Mouse (Mus musculus) embryonic facial prominence, embryonic 13.5 days (tissue): Measurements from ENCODE around the gene Vmn1r210. TPM values are rescaled to one million over a fixed set of nuclear protein-coding genes. Genes with fewer than 3 reads are reported as not detected.
"Not testable (repeated sequence)": the region's sequence is repeated elsewhere in the genome, so short reads cannot be mapped to it uniquely, and the experiment has no call there.

Experiments
- ATAC-seq: fragments of 200-750 bp; cut with Nextera tagmentation; 2 replicates; pipeline ENCODE4 v1.8.0; 2017; ENCODE audit warnings: low read depth; ENCODE audit not compliant: insufficient number of reproducible peaks, insufficient read depth, low FRiP score, low TSS enrichment
- H3K27ac ChIP-seq: fragments of 300-500 bp; sonication (generic); 2 replicates; pipeline ENCODE4 v1.5.1; 2015; ENCODE audit warnings: moderate library complexity, mild to moderate bottlenecking, inconsistent platforms
- H3K27me3 ChIP-seq: fragments of 300-500 bp; sonication (generic); 2 replicates; pipeline ENCODE4 v1.6.1; 2015; ENCODE audit warnings: mild to moderate bottlenecking, inconsistent platforms
- H3K36me3 ChIP-seq: fragments of 300-500 bp; sonication (generic); 2 replicates; pipeline ENCODE4 v1.6.1; 2015; ENCODE audit warnings: mild to moderate bottlenecking, inconsistent platforms
- H3K4me1 ChIP-seq: fragments of 300-500 bp; sonication (generic); 2 replicates; pipeline ENCODE4 v1.6.1; 2015; ENCODE audit warnings: inconsistent platforms
- H3K4me2 ChIP-seq: fragments of 300-500 bp; sonication (generic); 2 replicates; pipeline ENCODE4 v1.6.1; 2015; ENCODE audit warnings: moderate library complexity, mild to moderate bottlenecking, inconsistent platforms
- H3K4me3 ChIP-seq: fragments of 300-500 bp; sonication (generic); 2 replicates; pipeline ENCODE4 v1.5.1; 2015; ENCODE audit warnings: mild to moderate bottlenecking, inconsistent platforms
- H3K9ac ChIP-seq: fragments of 300-500 bp; sonication (generic); 2 replicates; pipeline ENCODE4 v1.6.1; 2015; ENCODE audit warnings: mild to moderate bottlenecking, inconsistent platforms
- H3K9me3 ChIP-seq: fragments of 300-500 bp; sonication (generic); 2 replicates; pipeline ENCODE4 v1.6.1; 2016; ENCODE audit warnings: inconsistent platforms
- WGBS: fragments of 180-500 bp; shearing (Covaris S2); methylation state at CpG from one replicate; pipeline ENCODE4 v1.1.7; 2015; ENCODE audit warnings: mixed read lengths; 5-methylcytosine and 5-hydroxymethylcytosine counted together
- polyA plus RNA-seq: library from polyadenylated mRNA; unstranded; fragments of >200 nt; fragmentation: Nextera tagmentation; extraction: Ambion mirVana; gene quantifications from 2 replicates; pipeline ENCODE4 v1.2.1, GENCODE M21; 2015

The Vmn1r210 gene
- polyA plus RNA-seq, result not detected in 2 replicates

GRCm38 (mm10) chr13:22831248-22831647, at the start of gene Vmn1r210:
TSS of gene Vmn1r210 (minus strand) at chr13:22831348.
- H3K4me2 ChIP-seq, result no peak within 1 kb of the TSS
- H3K4me1 ChIP-seq, result no peaks in the 10 kb centered on the region
- ATAC-seq, result no peak
- no peaks in the 10 kb centered on the region for H3K36me3 ChIP-seq
- no peak within 1 kb of the TSS for H3K27ac ChIP-seq
- 59% methylated on average over 4 of the region's 4 CpGs for WGBS
- H3K9me3 ChIP-seq, result no peaks in the 10 kb centered on the region
- H3K9ac ChIP-seq, result no peak within 1 kb of the TSS
- H3K27me3 ChIP-seq, result no peaks in the 10 kb centered on the region
- H3K4me3 ChIP-seq, result no peak within 1 kb of the TSS

- no peak for ATAC-seq
- no peak overlapping the region for H3K27ac ChIP-seq
- H3K36me3 ChIP-seq, result no peaks in the 10 kb centered on the region
- H3K9me3 ChIP-seq, result no peaks in the 10 kb centered on the region
- H3K9ac ChIP-seq, result no peak overlapping the region
- H3K4me1 ChIP-seq, result no peaks in the 10 kb centered on the region
- 93% methylated on average over 1 of the region's 1 CpGs for WGBS
- H3K4me2 ChIP-seq, result no peak overlapping the region
- H3K27me3 ChIP-seq, result no peaks in the 10 kb centered on the region
- no peak overlapping the region for H3K4me3 ChIP-seq
These were observed 48.1 kb upstream of the Vmn1r210 start for GRCm38 (mm10) chr13:22879257-22879656.

GRCm38 (mm10) chr13:22857461-22857860, 26.3 kb upstream of the Vmn1r210 start, which contains the start of gene Vmn1r211:
TSS of gene Vmn1r211 (minus strand) at chr13:22857561.
- no peak within 1 kb of the TSS for H3K4me3 ChIP-seq
- H3K9ac ChIP-seq, result no peak within 1 kb of the TSS
- 65% methylated on average over 1 of the region's 1 CpGs for WGBS
- no peaks in the 10 kb centered on the region for H3K36me3 ChIP-seq
- H3K4me1 ChIP-seq, result no peaks in the 10 kb centered on the region
- no peak within 1 kb of the TSS for H3K27ac ChIP-seq
- H3K27me3 ChIP-seq, result no peaks in the 10 kb centered on the region
- H3K9me3 ChIP-seq, result no peaks in the 10 kb centered on the region
- ATAC-seq, result no peak
- no peak within 1 kb of the TSS for H3K4me2 ChIP-seq

- 62% methylated on average over 4 of the region's 4 CpGs for WGBS
- no peak for ATAC-seq
- Histone ChIP-seq H3K4me2 (no peak overlapping the region), H3K36me3 (no peaks in the 10 kb centered on the region), H3K4me3 (no peak overlapping the region), H3K9ac (no peak overlapping the region), H3K27me3 (no peaks in the 10 kb centered on the region), H3K9me3 (no peaks in the 10 kb centered on the region), H3K4me1 (no peaks in the 10 kb centered on the region), H3K27ac (no peak overlapping the region)
These were observed 23.6 kb upstream of the Vmn1r210 start for GRCm38 (mm10) chr13:22854760-22855159.

- ATAC-seq, result no peak
- H3K9me3 ChIP-seq, result no peaks in the 10 kb centered on the region
- no peaks in the 10 kb centered on the region for H3K27me3 ChIP-seq
- no peak overlapping the region for H3K4me2 ChIP-seq
- H3K27ac ChIP-seq, result no peak overlapping the region
- H3K36me3 ChIP-seq, result no peaks in the 10 kb centered on the region
- H3K9ac ChIP-seq, result no peak overlapping the region
- H3K4me3 ChIP-seq, result no peak overlapping the region
- 63% methylated on average over 1 of the region's 1 CpGs for WGBS
- H3K4me1 ChIP-seq, result no peaks in the 10 kb centered on the region
These were observed 15.7 kb upstream of the Vmn1r210 start for GRCm38 (mm10) chr13:22846798-22847197.

- H3K4me3 ChIP-seq, H3K27ac ChIP-seq, H3K9ac ChIP-seq, H3K36me3 ChIP-seq, H3K4me2 ChIP-seq, H3K27me3 ChIP-seq, H3K9me3 ChIP-seq, H3K4me1 ChIP-seq, ATAC-seq: not testable (repeated sequence)
- 69% methylated on average over 3 of the region's 3 CpGs for WGBS
These were observed 13.2 kb upstream of the Vmn1r210 start for GRCm38 (mm10) chr13:22844304-22844703.

- ATAC-seq, H3K9me3 ChIP-seq, H3K36me3 ChIP-seq, H3K9ac ChIP-seq, H3K27me3 ChIP-seq, H3K4me3 ChIP-seq, H3K27ac ChIP-seq, H3K4me1 ChIP-seq, H3K4me2 ChIP-seq: not testable (repeated sequence)
- WGBS, result 36% methylated on average over 7 of the region's 7 CpGs
These were observed 1.8 kb downstream of the Vmn1r210 start for GRCm38 (mm10) chr13:22829395-22829794.

- H3K9ac ChIP-seq, H3K27ac ChIP-seq, H3K36me3 ChIP-seq, H3K9me3 ChIP-seq, H3K27me3 ChIP-seq, H3K4me3 ChIP-seq, ATAC-seq, H3K4me1 ChIP-seq, H3K4me2 ChIP-seq: not testable (repeated sequence)
- WGBS, result 78% methylated on average over 1 of the region's 1 CpGs
These were observed 9.5 kb downstream of the Vmn1r210 start for GRCm38 (mm10) chr13:22821601-22822000.

- not testable (repeated sequence) for H3K27ac ChIP-seq, H3K9me3 ChIP-seq, H3K4me3 ChIP-seq, H3K36me3 ChIP-seq, H3K4me1 ChIP-seq, ATAC-seq, H3K9ac ChIP-seq, H3K4me2 ChIP-seq, H3K27me3 ChIP-seq
These were observed 21.6 kb downstream of the Vmn1r210 start, which contains the start of gene Vmn1r209 for GRCm38 (mm10) chr13:22809582-22809981. TSS of gene Vmn1r209 (minus strand) at chr13:22809682.

GRCm38 (mm10) chr13:22788096-22788495, 43.1 kb downstream of the Vmn1r210 start:
- H3K4me1 ChIP-seq, H3K9ac ChIP-seq, H3K36me3 ChIP-seq, H3K4me2 ChIP-seq, H3K27ac ChIP-seq, H3K27me3 ChIP-seq, H3K4me3 ChIP-seq, H3K9me3 ChIP-seq, ATAC-seq: not testable (repeated sequence)
- WGBS, result 72% methylated on average over 3 of the region's 3 CpGs

GRCm38 (mm10) chr13:22784159-22784558, 47.0 kb downstream of the Vmn1r210 start:
- H3K4me2 ChIP-seq, H3K27me3 ChIP-seq, H3K9me3 ChIP-seq, H3K4me1 ChIP-seq, ATAC-seq, H3K36me3 ChIP-seq, H3K27ac ChIP-seq, H3K4me3 ChIP-seq, H3K9ac ChIP-seq: not testable (repeated sequence)

- H3K27ac ChIP-seq, H3K36me3 ChIP-seq, H3K9me3 ChIP-seq, H3K9ac ChIP-seq, H3K4me2 ChIP-seq, ATAC-seq, H3K4me3 ChIP-seq, H3K4me1 ChIP-seq, H3K27me3 ChIP-seq: not testable (repeated sequence)
- no CpG with 5 or more reads among the region's 7 CpGs for WGBS
These were observed 53.8 kb downstream of the Vmn1r210 start, which contains the start of gene Vmn1r208 for GRCm38 (mm10) chr13:22777300-22777699. TSS of gene Vmn1r208 (minus strand) at chr13:22777400.
